Mouse (Mus musculus) heart, adult 2 months (tissue): Measurements from ENCODE around the gene Hspa8.

Source experiments
- CTCF ChIP-seq: fragments of 200-600 bp; IDR thresholded peaks from 2 replicates; pipeline ENCODE4 v1.8.1; 2022; ENCODE audit warnings: antibody characterized with exemption, mild to moderate bottlenecking, moderate library complexity
- EP300 ChIP-seq: fragments of 200-500 bp; IDR thresholded peaks from 2 replicates; pipeline ENCODE4 v1.6.1; 2011; ENCODE audit warnings: low read depth, low read length, control low read depth; ENCODE audit not compliant: insufficient read depth
- POLR2A ChIP-seq: fragments of 200-500 bp; IDR thresholded peaks from 2 replicates; pipeline ENCODE4 v1.6.1; 2011; ENCODE audit warnings: mild to moderate bottlenecking, low read depth, low read length, control low read depth; ENCODE audit not compliant: insufficient read depth

DNA sequence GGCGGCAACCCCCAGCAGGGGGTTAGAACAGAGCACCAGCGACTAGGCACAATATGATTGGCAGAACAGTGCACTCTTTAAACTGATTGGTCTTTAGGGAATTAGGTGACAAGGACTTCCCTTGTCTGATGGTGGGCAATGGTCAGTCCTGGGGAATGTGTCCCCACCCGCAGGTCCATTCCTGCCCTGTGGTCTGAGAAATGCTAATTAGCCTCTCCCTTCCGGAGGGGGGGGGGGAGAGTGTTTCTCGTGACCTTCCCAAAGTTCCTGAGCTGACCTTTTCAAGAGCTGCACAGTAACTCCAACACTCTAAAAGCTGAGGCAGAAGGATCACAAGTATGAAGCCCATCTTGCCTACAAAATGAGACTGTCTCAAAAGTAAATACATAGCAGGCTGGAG, 6.5 kb upstream of the Hspa8 start:
- TF ChIP-seq CTCF (no peak), POLR2A (no peak), EP300 (no peak)
